Mouse (Mus musculus): Measurements from ENCODE around the gene 4921536K21Rik.

DNA sequence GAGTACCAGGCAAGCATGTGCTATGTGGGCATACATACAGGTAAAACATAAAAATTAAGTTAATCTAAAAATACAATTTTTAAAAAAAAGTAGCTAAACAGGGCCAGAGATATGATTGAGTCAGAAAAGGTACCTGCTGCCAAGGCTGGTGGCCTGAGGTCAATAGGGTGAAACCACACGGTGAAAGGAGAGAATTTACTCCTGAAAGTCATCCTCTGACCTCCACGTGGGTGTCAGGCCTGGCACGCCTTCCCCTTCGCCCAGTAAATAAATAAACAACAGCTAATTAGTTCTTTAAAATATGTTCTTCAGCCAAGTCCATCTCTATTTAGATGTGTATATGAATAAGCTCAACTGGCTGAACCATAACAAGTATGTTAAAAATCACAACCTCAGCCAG lies 34.5 kb downstream of the 4921536K21Rik start:
- no peak for TF ChIP-seq MXI1 (IDR thresholded peaks at IDR 0.05; ENCODE audit: low read depth, low read length)
- no peak for TF ChIP-seq EP300 (IDR thresholded peaks at IDR 0.05; ENCODE audit: low read length)
- no peak for TF ChIP-seq BHLHE40 (IDR thresholded peaks at IDR 0.05; ENCODE audit: low read depth, low read length)
- no peak for TF ChIP-seq CHD1 (IDR thresholded peaks at IDR 0.05; ENCODE audit: low read depth, low read length)
- no peak for TF ChIP-seq ZC3H11A (IDR thresholded peaks at IDR 0.05; ENCODE audit: low read depth, low read length)
- no peak for TF ChIP-seq UBTF (IDR thresholded peaks at IDR 0.05; ENCODE audit: low read depth, low read length)
- TF ChIP-seq CTCF (conservative IDR thresholded peaks at IDR 0.05 in 1 of 2, IDR thresholded peaks at IDR 0.05 in 1 of 2; ENCODE audit: low read depth in 2 of 2, low read length in 2 of 2) = no peak
- no peak for TF ChIP-seq USF2 (conservative IDR thresholded peaks at IDR 0.05; ENCODE audit: low read depth, low read length)
- no peak for TF ChIP-seq POLR2A (IDR thresholded peaks at IDR 0.05; ENCODE audit: low read depth, low read length)
- TF ChIP-seq RCOR1 (conservative IDR thresholded peaks at IDR 0.05; ENCODE audit: low read depth, low read length) = no peak
- TF ChIP-seq USF1 (IDR thresholded peaks at IDR 0.05; ENCODE audit: low read depth, low read length) = no peak

All from CH12.LX (cell line).